Mouse (Mus musculus) heart, embryonic 15.5 days (tissue): ENCODE measurements around the gene Reg3a. TPM values are rescaled to one million over a fixed set of nuclear protein-coding genes. Genes with fewer than 3 reads are reported as not detected.

ENCODE experiments used
- polyA plus RNA-seq: library from polyadenylated mRNA; unstranded; fragments of >200 nt; fragmentation: Nextera tagmentation; extraction: Ambion mirVana; gene quantifications from 2 replicates; pipeline ENCODE4 v1.2.1, GENCODE M21; 2015

Reg3a gene
- polyA plus RNA-seq, 1 experiment from 2014 or later: not detected

Other genes starting within 250 kb of the Reg3a start
- not detected in 2 replicates for gene Reg3b, start 10.1 kb upstream of the Reg3a start, polyA plus RNA-seq
- not detected in 2 replicates for gene Reg3d, start 1.8 kb upstream of the Reg3a start, polyA plus RNA-seq
- not detected in 2 replicates for gene Reg2, start 14.9 kb downstream of the Reg3a start, polyA plus RNA-seq
- gene Reg1, start 42.0 kb downstream of the Reg3a start, polyA plus RNA-seq: not detected in 2 replicates
- 1.3 and 5.6 TPM in 2 replicates for gene Reg3g, start 88.2 kb downstream of the Reg3a start, polyA plus RNA-seq